Mouse (Mus musculus) heart, postnatal 25 days (tissue): ENCODE results near the gene Grik1. TPM values are rescaled to one million over a fixed set of nuclear protein-coding genes. Genes with fewer than 3 reads are reported as not detected.

Experiments used
- DNase-seq: peaks from one replicate; pipeline ENCODE4 v3.0.0; 2022; ENCODE audit warnings: low spot score
- intact Hi-C: fragments of 180-260 bp; cut with DNase I; formaldehyde crosslinking; loops from one replicate; pipeline ENCODE4 v1.15.1; 2025
- total RNA-seq, 2 experiments: library from RNA; stranded (reverse); gene quantifications; 2 replicates each; pipeline ENCODE4 v1.2.3; 2021

The Grik1 gene
- total RNA-seq, 2 experiments from 2014 or later, result not detected

- no peak for DNase-seq
- intact Hi-C loops, result no loop called here
These were observed 123.5 kb downstream of the Grik1 start for GRCm38 (mm10) chr16:88166547-88166946.

GRCm38 (mm10) chr16:88142574-88142973 lies 147.5 kb downstream of the Grik1 start:
- intact Hi-C loops, result no loop called here
- DNase-seq, result no peak

- no peak for DNase-seq
- intact Hi-C loops, result no loop called here
These were observed 147.9 kb downstream of the Grik1 start for GRCm38 (mm10) chr16:88142136-88142535.

- intact Hi-C loops, result no loop called here
- no peak for DNase-seq
These were observed 148.5 kb downstream of the Grik1 start for GRCm38 (mm10) chr16:88141594-88141993.

- intact Hi-C loops, result no loop called here
- DNase-seq, result no peak
These were observed 151.2 kb downstream of the Grik1 start for GRCm38 (mm10) chr16:88138913-88139312.

- intact Hi-C loops, result no loop called here
- no peak for DNase-seq
These were observed 157.1 kb downstream of the Grik1 start for GRCm38 (mm10) chr16:88132919-88133318.

- intact Hi-C loops, result no loop called here
- no peak for DNase-seq
These were observed 159.0 kb downstream of the Grik1 start for GRCm38 (mm10) chr16:88131103-88131502.

- no peak for DNase-seq
- intact Hi-C loops, result no loop called here
These were observed 165.0 kb downstream of the Grik1 start for GRCm38 (mm10) chr16:88125098-88125497.

- intact Hi-C loops, result no loop called here
- no peak for DNase-seq
These were observed 177.4 kb downstream of the Grik1 start for GRCm38 (mm10) chr16:88112551-88113138.

- DNase-seq, result no peak
- intact Hi-C loops, result no loop called here
These were observed 178.6 kb downstream of the Grik1 start for GRCm38 (mm10) chr16:88111459-88111858.

- intact Hi-C loops, result no loop called here
- no peak for DNase-seq
These were observed 195.8 kb downstream of the Grik1 start for GRCm38 (mm10) chr16:88094206-88094789.

- intact Hi-C loops, result no loop called here
- DNase-seq, result no peak
These were observed 202.8 kb downstream of the Grik1 start for GRCm38 (mm10) chr16:88087280-88087679.

- intact Hi-C loops, result no loop called here
- no peak for DNase-seq
These were observed 215.3 kb downstream of the Grik1 start for GRCm38 (mm10) chr16:88074716-88075115.

- DNase-seq, result no peak
- intact Hi-C loops, result no loop called here
These were observed 229.1 kb downstream of the Grik1 start for GRCm38 (mm10) chr16:88060936-88061335.

GRCm38 (mm10) chr16:88048121-88048520 lies 241.9 kb downstream of the Grik1 start:
- DNase-seq, result no peak
- intact Hi-C loops, result no loop called here

GRCm38 (mm10) chr16:88044321-88044720 lies 245.7 kb downstream of the Grik1 start:
- intact Hi-C loops, result no loop called here
- DNase-seq, result no peak

- intact Hi-C loops, result no loop called here
- no peak for DNase-seq
These were observed 247.6 kb downstream of the Grik1 start for GRCm38 (mm10) chr16:88042458-88042857.

- intact Hi-C loops, result no loop called here
- DNase-seq, result no peak
These were observed 251.5 kb downstream of the Grik1 start for GRCm38 (mm10) chr16:88038503-88039091.

GRCm38 (mm10) chr16:87988805-87989204 lies 301.3 kb downstream of the Grik1 start:
- intact Hi-C loops, result no loop called here
- DNase-seq, result no peak

GRCm38 (mm10) chr16:87984201-87984870 lies 305.7 kb downstream of the Grik1 start:
- DNase-seq, result no peak
- intact Hi-C loops, result no loop called here

- no peak for DNase-seq
- intact Hi-C loops, result no loop called here
These were observed 316.0 kb downstream of the Grik1 start for GRCm38 (mm10) chr16:87974076-87974443.
